Mouse (Mus musculus): ENCODE measurements at regions not wholly inside any gene's neighbourhood (a gene's known extent, or its start where the extent isn't known, plus 50 kb on each side); places are given as distances from the start of the nearest gene placed in this dataset.
A peak's percentile ranks its signal among the peaks of the same experiment; 100 is the strongest.

- no peak overlapping the region for H3K4me3 ChIP-seq (ENCODE audit: low read depth, low read length)
- H3K4me1 ChIP-seq (replicated peaks; ENCODE audit: control insufficient read depth, insufficient read depth, low read length): no peaks in the 10 kb centered on the region
- no peaks in the 10 kb centered on the region for H3K27me3 ChIP-seq (replicated peaks; ENCODE audit: control insufficient read depth, insufficient read depth, low read length)
- H3K9ac ChIP-seq (ENCODE audit: low read depth, low read length): no peak overlapping the region
- H3K4me2 ChIP-seq (replicated peaks; ENCODE audit: low read depth): no peak overlapping the region
- H3K27ac ChIP-seq (ENCODE audit: low read depth, low read length): no peak overlapping the region
- WGBS: 77% methylated on average over 8 of the region's 8 CpGs
- no peaks in the 10 kb centered on the region for H3K36me3 ChIP-seq (ENCODE audit: control insufficient read depth, insufficient read depth)
- TF ChIP-seq CTCF (IDR thresholded peaks at IDR 0.05; ENCODE audit: low read depth): no peak
- H3K9me3 ChIP-seq (ENCODE audit: control insufficient read depth): 0 out of 2 replicates have a peak, but pooled peaks cover 5% of the 10 kb centered on the region
- ATAC-seq: no peak
These were observed 94.6 kb downstream of the Cog6 start for GRCm38 (mm10) chr3:52922411-52922810.

DNA sequence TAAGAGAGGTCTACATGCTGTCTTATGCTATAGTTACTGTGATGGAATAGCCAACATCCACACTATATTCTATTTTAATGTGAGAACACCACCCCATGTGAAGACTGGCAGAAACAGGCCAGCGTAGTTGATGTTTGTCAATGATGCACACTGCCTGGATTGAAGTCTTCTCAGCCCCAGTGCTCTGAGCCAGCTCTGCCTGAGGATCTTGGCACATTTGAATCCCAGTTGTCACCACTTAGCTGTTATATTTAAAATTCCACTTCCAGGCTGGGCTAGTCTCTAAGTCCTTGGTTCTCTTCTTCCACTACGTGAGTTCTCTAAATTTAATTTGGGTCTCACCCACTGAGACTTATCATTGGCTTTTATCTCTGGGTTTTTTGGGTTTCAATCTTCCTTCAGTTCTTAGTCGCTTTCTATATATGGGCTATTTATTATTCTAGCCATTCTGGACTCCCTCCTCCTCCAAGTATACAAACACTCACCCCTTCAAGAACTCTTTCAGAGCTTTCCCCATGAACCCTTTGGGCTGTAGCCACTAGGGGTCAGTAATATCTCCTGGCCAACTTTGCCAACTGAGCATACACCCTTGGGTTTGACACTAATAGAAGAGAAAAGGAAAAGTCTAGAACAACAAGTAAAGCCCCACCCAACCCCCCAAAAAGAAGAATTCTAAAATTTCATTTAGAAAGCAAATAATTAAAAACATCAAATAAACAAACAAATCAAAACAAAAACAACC lies 110.0 kb downstream of the Cog6 start:
- TF ChIP-seq CTCF (IDR thresholded peaks at IDR 0.05; ENCODE audit: low read depth): peak; percentile 49
- Histone ChIP-seq H3K27ac (ENCODE audit: low read depth, low read length) (no peak overlapping the region), H3K9ac (ENCODE audit: low read depth, low read length) (no peak overlapping the region), H3K27me3 (replicated peaks; ENCODE audit: control insufficient read depth, insufficient read depth, low read length) (no peaks in the 10 kb centered on the region), H3K9me3 (ENCODE audit: control insufficient read depth) (no peaks in the 10 kb centered on the region), H3K4me2 (replicated peaks; ENCODE audit: low read depth) (no peak overlapping the region), H3K4me1 (replicated peaks; ENCODE audit: control insufficient read depth, insufficient read depth, low read length) (no peaks in the 10 kb centered on the region), H3K36me3 (ENCODE audit: control insufficient read depth, insufficient read depth) (no peaks in the 10 kb centered on the region), H3K4me3 (ENCODE audit: low read depth, low read length) (no peak overlapping the region)
- no peak for ATAC-seq
- 87% methylated on average over 3 of the region's 3 CpGs for WGBS

DNA sequence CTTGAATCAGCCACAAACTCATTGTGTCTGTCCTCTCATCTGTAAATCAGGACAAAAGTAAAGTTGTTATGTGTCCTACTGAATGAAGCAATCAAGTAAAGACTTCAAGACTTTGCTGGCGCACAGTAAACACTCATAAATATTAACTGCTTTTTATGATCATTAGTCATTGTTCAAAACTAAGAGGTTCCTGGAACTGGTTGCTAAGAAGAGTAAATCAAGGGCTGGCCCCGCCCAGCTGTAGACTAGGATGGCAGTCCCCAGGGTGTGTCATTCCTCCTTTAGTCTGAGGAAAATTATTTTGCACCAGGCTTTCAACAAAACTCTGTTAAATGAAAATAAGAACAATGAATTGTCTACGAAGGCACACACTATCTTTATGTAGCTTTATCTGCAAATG lies 113.0 kb downstream of the Cog6 start:
- WGBS: 56% methylated on average over 3 of the region's 3 CpGs
- Histone ChIP-seq H3K4me1 (replicated peaks; ENCODE audit: control insufficient read depth, insufficient read depth, low read length) (no peaks in the 10 kb centered on the region), H3K9me3 (ENCODE audit: control insufficient read depth) (no peaks in the 10 kb centered on the region), H3K36me3 (ENCODE audit: control insufficient read depth, insufficient read depth) (no peaks in the 10 kb centered on the region), H3K4me3 (ENCODE audit: low read depth, low read length) (no peak overlapping the region), H3K27me3 (replicated peaks; ENCODE audit: control insufficient read depth, insufficient read depth, low read length) (no peaks in the 10 kb centered on the region), H3K9ac (ENCODE audit: low read depth, low read length) (no peak overlapping the region), H3K27ac (ENCODE audit: low read depth, low read length) (no peak overlapping the region), H3K4me2 (replicated peaks; ENCODE audit: low read depth) (no peak overlapping the region)
- peak; percentile 64 for ATAC-seq
- no peak for TF ChIP-seq CTCF (IDR thresholded peaks at IDR 0.05; ENCODE audit: low read depth)

DNA sequence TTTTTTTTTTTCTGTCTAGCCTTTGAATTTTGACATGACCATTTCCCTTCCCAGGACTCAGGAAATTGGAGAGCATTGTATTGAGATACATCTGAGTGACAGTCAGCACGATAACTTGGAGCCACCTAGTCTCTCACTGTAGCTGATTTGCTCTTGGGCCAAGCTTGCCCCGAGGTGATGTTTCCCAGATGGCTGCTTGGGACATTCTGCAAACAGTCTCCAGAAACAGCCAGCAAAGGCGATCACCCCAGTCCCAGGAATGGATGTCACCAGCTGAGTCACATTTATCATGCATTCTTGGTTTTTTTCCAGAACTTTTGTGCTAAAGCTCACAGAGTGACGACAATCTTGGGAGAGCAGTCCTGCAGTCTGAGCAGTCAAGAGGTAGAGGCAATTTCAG lies 119.4 kb downstream of the Cog6 start:
- Histone ChIP-seq H3K36me3 (ENCODE audit: control insufficient read depth, insufficient read depth) (no peaks in the 10 kb centered on the region), H3K4me2 (replicated peaks; ENCODE audit: low read depth) (no peak overlapping the region), H3K9ac (ENCODE audit: low read depth, low read length) (no peak overlapping the region), H3K4me1 (replicated peaks; ENCODE audit: control insufficient read depth, insufficient read depth, low read length) (no peaks in the 10 kb centered on the region), H3K27ac (ENCODE audit: low read depth, low read length) (no peak overlapping the region), H3K9me3 (ENCODE audit: control insufficient read depth) (no peaks in the 10 kb centered on the region), H3K27me3 (replicated peaks; ENCODE audit: control insufficient read depth, insufficient read depth, low read length) (no peaks in the 10 kb centered on the region), H3K4me3 (ENCODE audit: low read depth, low read length) (no peak overlapping the region)
- WGBS: 39% methylated on average over 4 of the region's 4 CpGs
- ATAC-seq: no peak
- TF ChIP-seq CTCF (IDR thresholded peaks at IDR 0.05; ENCODE audit: low read depth): no peak

DNA sequence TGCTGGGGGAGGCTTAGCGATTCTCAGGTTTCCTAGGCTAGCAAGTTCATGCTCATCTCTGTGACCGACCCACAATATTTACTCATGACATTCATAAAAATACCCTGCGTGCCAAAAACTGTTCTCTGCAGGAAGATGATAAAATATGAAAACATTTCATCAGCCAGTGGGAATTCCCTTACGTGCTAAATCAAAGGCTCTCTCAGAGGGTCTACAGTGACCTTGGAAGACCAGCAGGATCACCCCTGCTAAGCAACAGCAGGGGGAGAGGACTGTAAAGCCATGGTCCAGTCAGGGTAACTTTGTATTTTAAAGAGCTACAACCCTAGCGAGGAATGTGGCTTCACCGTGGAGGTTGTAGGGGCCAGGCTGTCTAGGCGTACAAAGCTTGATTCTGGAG lies 120.6 kb downstream of the Cog6 start:
- ATAC-seq: no peak
- Histone ChIP-seq H3K36me3 (ENCODE audit: control insufficient read depth, insufficient read depth) (no peaks in the 10 kb centered on the region), H3K9ac (ENCODE audit: low read depth, low read length) (no peak overlapping the region), H3K4me3 (ENCODE audit: low read depth, low read length) (no peak overlapping the region), H3K27ac (ENCODE audit: low read depth, low read length) (no peak overlapping the region), H3K9me3 (ENCODE audit: control insufficient read depth) (no peaks in the 10 kb centered on the region), H3K27me3 (replicated peaks; ENCODE audit: control insufficient read depth, insufficient read depth, low read length) (no peaks in the 10 kb centered on the region), H3K4me2 (replicated peaks; ENCODE audit: low read depth) (no peak overlapping the region), H3K4me1 (replicated peaks; ENCODE audit: control insufficient read depth, insufficient read depth, low read length) (no peaks in the 10 kb centered on the region)
- WGBS: 74% methylated on average over 7 of the region's 7 CpGs
- TF ChIP-seq CTCF (IDR thresholded peaks at IDR 0.05; ENCODE audit: low read depth): no peak

DNA sequence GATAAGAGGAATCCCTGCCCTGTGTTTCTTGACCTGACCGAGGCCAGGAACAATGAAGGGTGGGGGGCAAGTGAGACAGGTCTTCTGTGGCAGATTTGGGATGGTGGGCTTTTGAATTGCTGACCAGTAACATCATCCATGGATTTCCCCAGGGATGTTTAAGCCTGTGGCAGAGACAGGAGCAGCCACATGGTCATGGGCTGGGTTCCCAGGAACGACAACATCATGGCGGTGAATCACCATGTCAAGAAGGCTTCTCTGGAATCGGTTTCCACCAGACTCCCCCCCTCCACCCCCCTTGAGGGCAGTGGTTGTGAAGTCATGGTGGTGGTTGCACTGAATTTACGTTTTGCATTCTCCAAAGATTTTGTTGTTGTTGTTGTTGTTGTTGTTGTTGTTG lies 121.3 kb downstream of the Cog6 start:
- Histone ChIP-seq H3K27me3 (replicated peaks; ENCODE audit: control insufficient read depth, insufficient read depth, low read length) (no peaks in the 10 kb centered on the region), H3K4me2 (replicated peaks; ENCODE audit: low read depth) (no peak overlapping the region), H3K4me1 (replicated peaks; ENCODE audit: control insufficient read depth, insufficient read depth, low read length) (no peaks in the 10 kb centered on the region), H3K36me3 (ENCODE audit: control insufficient read depth, insufficient read depth) (no peaks in the 10 kb centered on the region), H3K27ac (ENCODE audit: low read depth, low read length) (no peak overlapping the region), H3K9me3 (ENCODE audit: control insufficient read depth) (no peaks in the 10 kb centered on the region), H3K9ac (ENCODE audit: low read depth, low read length) (no peak overlapping the region), H3K4me3 (ENCODE audit: low read depth, low read length) (no peak overlapping the region)
- WGBS: 90% methylated on average over 5 of the region's 5 CpGs
- ATAC-seq: no peak
- no peak for TF ChIP-seq CTCF (IDR thresholded peaks at IDR 0.05; ENCODE audit: low read depth)
